Mouse (Mus musculus) liver, postnatal 0 days (tissue): ENCODE results near the gene 3110082I17Rik.

ENCODE experiments used
- CTCF ChIP-seq: sonication (generic); IDR thresholded peaks from 2 replicates; pipeline ENCODE4 v1.5.1; 2016; ENCODE audit warnings: antibody characterized with exemption, low read depth
- EP300 ChIP-seq: IDR thresholded peaks from 2 replicates; pipeline ENCODE4 v1.6.1; 2016; ENCODE audit warnings: antibody characterized with exemption, low read depth, mild to moderate bottlenecking

DNA sequence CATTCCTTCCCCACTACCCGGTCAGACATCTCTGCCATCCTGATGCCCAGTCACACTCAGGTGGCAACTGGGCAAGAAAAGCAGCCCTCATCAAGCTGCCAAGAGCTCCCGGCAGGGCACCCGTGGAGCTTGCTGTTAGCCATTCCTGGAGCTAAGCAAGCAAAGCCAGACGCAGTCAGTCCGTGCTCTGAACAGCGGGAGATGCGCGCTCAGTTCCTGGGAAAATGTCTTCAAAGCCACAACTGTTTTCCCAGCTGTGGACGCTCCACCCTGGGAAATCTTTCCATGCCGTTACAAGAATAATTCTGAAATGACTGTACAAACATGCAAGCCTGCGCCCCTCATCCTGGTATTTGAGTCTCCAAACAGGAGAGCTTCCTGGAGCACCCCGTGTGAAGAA lies 17.9 kb downstream of the 3110082I17Rik start:
- TF ChIP-seq EP300 (no peak), CTCF (no peak)
